Mouse (Mus musculus): ENCODE results near the gene Camk1d. TPM values are rescaled to one million over a fixed set of nuclear protein-coding genes. Genes with fewer than 3 reads are reported as not detected.

Gene Camk1d
- total RNA-seq, 1 experiment, result 12.5 TPM

DNA sequence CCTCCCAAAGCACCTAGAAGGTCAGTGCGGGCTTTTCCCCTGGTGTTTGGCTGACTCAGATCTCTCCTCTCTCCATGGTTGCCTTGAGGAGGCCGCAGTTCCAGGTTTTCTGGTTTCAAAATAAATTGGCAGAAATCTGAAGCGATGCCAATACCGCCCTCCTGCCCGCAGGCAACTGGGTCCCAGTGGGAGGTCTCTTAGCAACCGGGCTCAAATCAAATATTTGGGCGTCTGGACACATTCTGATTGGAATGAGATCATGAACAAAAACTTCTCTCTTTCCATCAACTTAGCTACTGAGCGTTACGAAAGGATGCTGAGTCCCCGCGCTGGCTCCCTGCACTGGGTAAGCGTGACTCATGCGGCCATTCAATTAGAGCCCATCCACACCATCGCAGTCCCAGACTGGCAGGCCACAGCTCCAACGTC lies 16.1 kb upstream of the Camk1d start:
- Histone ChIP-seq H3K4me1 (ENCODE audit: control insufficient read depth in 2 of 2, insufficient read depth in 2 of 2, low read length in 2 of 2, poor library complexity in 1 of 2) (peaks cover 1 to 6% of the 10 kb centered on the region in 2 experiments; a peak in 3 of 4 replicates), H3K27ac (ENCODE audit: insufficient read depth, low read depth, low read length, poor library complexity, severe bottlenecking) (no peak overlapping the region), H3K4me3 (ENCODE audit: insufficient read depth in 1 of 2, low read depth in 1 of 2, low read length in 2 of 2, poor library complexity in 1 of 2, severe bottlenecking in 1 of 2) (no peak overlapping the region), H3K36me3 (ENCODE audit: control insufficient read depth, insufficient read depth, low read length, poor library complexity, severe bottlenecking) (no peaks in the 10 kb centered on the region), H3K9me3 (ENCODE audit: control insufficient read depth, insufficient read depth, low read depth, low read length) (no peaks in the 10 kb centered on the region), H3K9ac (ENCODE audit: insufficient read depth, low read depth, low read length, poor library complexity, severe bottlenecking) (no peak overlapping the region)
- in situ Hi-C loops (cut with MboI; ENCODE audit: low sequenced_read_pairs in 2 of 2, unreplicated experiment in 2 of 2), result no loop called here
- TF ChIP-seq MAFK (IDR thresholded peaks at IDR 0.05; ENCODE audit: insufficient read depth, low read depth, low read length), result no peak
- no peak for TF ChIP-seq CHD2 (IDR thresholded peaks at IDR 0.05; ENCODE audit: low read depth, low read length)
- TF ChIP-seq ZNF384 (IDR thresholded peaks at IDR 0.05; ENCODE audit: low read depth, low read length), result no peak
- TF ChIP-seq ZC3H11A (IDR thresholded peaks at IDR 0.05; ENCODE audit: borderline replicate concordance, low read depth, low read length), result no peak
- no peak for TF ChIP-seq HCFC1 (IDR thresholded peaks at IDR 0.05; ENCODE audit: borderline replicate concordance, insufficient read depth, low read length)
- no peak for DNase-seq (ENCODE audit: low read depth, low spot score)

- no peak for DNase-seq (ENCODE audit: low read depth, low spot score)
- in situ Hi-C loops (cut with MboI; ENCODE audit: low sequenced_read_pairs in 2 of 2, unreplicated experiment in 2 of 2), result no loop called here
- H3K27ac ChIP-seq (ENCODE audit: insufficient read depth, low read depth, low read length, poor library complexity, severe bottlenecking), result no peak overlapping the region
Observed at GRCm38 (mm10) chr2:5729931-5730330, 15.6 kb upstream of the Camk1d start.

GRCm38 (mm10) chr2:5725028-5725701 lies 10.8 kb upstream of the Camk1d start:
- H3K4me3 ChIP-seq (ENCODE audit: insufficient read depth in 1 of 2, low read depth in 1 of 2, low read length in 2 of 2, poor library complexity in 1 of 2, severe bottlenecking in 1 of 2), result no peak overlapping the region
- H3K4me1 ChIP-seq (ENCODE audit: control insufficient read depth in 2 of 2, insufficient read depth in 2 of 2, low read length in 2 of 2, poor library complexity in 1 of 2), result peaks cover 6% of the 10 kb centered on the region in 2 experiments; a peak in 3 of 4 replicates
- H3K9ac ChIP-seq (ENCODE audit: insufficient read depth, low read depth, low read length, poor library complexity, severe bottlenecking), result no peak overlapping the region
- H3K9me3 ChIP-seq (ENCODE audit: control insufficient read depth, insufficient read depth, low read depth, low read length), result no peaks in the 10 kb centered on the region
- H3K27ac ChIP-seq (ENCODE audit: insufficient read depth, low read depth, low read length, poor library complexity, severe bottlenecking), result no peak overlapping the region; the same call in 1 of the 2 replicates
- no peak for TF ChIP-seq ZNF384 (IDR thresholded peaks at IDR 0.05; ENCODE audit: low read depth, low read length)
- no peaks in the 10 kb centered on the region for H3K36me3 ChIP-seq (ENCODE audit: control insufficient read depth, insufficient read depth, low read length, poor library complexity, severe bottlenecking)
- in situ Hi-C loops (cut with MboI; ENCODE audit: low sequenced_read_pairs in 2 of 2, unreplicated experiment in 2 of 2), result no loop called here
- no peak for DNase-seq (ENCODE audit: low read depth, low spot score)

More at GRCm38 (mm10) chr2:5729931-5730330, 15.6 kb upstream of the Camk1d start:
- peaks cover 2 to 5% of the 10 kb centered on the region in 2 experiments; a peak in 3 of 4 replicates for H3K4me1 ChIP-seq (ENCODE audit: control insufficient read depth in 2 of 2, insufficient read depth in 2 of 2, low read length in 2 of 2, poor library complexity in 1 of 2)
- H3K9me3 ChIP-seq (ENCODE audit: control insufficient read depth, insufficient read depth, low read depth, low read length), result no peaks in the 10 kb centered on the region
- no peak overlapping the region for H3K4me3 ChIP-seq (ENCODE audit: insufficient read depth in 1 of 2, low read depth in 1 of 2, low read length in 2 of 2, poor library complexity in 1 of 2, severe bottlenecking in 1 of 2)
- TF ChIP-seq MAFK (IDR thresholded peaks at IDR 0.05; ENCODE audit: insufficient read depth, low read depth, low read length), result no peak
- no peak for TF ChIP-seq ZNF384 (IDR thresholded peaks at IDR 0.05; ENCODE audit: low read depth, low read length)
- no peak for TF ChIP-seq HCFC1 (IDR thresholded peaks at IDR 0.05; ENCODE audit: borderline replicate concordance, insufficient read depth, low read length)
- TF ChIP-seq CHD2 (IDR thresholded peaks at IDR 0.05; ENCODE audit: low read depth, low read length), result no peak
- no peak for TF ChIP-seq ZC3H11A (IDR thresholded peaks at IDR 0.05; ENCODE audit: borderline replicate concordance, low read depth, low read length)
- H3K36me3 ChIP-seq (ENCODE audit: control insufficient read depth, insufficient read depth, low read length, poor library complexity, severe bottlenecking), result no peaks in the 10 kb centered on the region
- no peak overlapping the region for H3K9ac ChIP-seq (ENCODE audit: insufficient read depth, low read depth, low read length, poor library complexity, severe bottlenecking)

- Histone ChIP-seq H3K9ac (ENCODE audit: insufficient read depth, low read depth, low read length, poor library complexity, severe bottlenecking) (no peak overlapping the region), H3K4me3 (ENCODE audit: insufficient read depth in 1 of 2, low read depth in 1 of 2, low read length in 2 of 2, poor library complexity in 1 of 2, severe bottlenecking in 1 of 2) (no peak overlapping the region), H3K27ac (ENCODE audit: insufficient read depth, low read depth, low read length, poor library complexity, severe bottlenecking) (no peak overlapping the region), H3K4me1 (ENCODE audit: control insufficient read depth in 2 of 2, insufficient read depth in 2 of 2, low read length in 2 of 2, poor library complexity in 1 of 2) (peaks cover 6 to 7% of the 10 kb centered on the region in 2 experiments), H3K36me3 (ENCODE audit: control insufficient read depth, insufficient read depth, low read length, poor library complexity, severe bottlenecking) (no peaks in the 10 kb centered on the region), H3K9me3 (ENCODE audit: control insufficient read depth, insufficient read depth, low read depth, low read length) (no peaks in the 10 kb centered on the region)
- in situ Hi-C loops (cut with MboI; ENCODE audit: low sequenced_read_pairs in 2 of 2, unreplicated experiment in 2 of 2), result no loop called here
- no peak for TF ChIP-seq CHD2 (IDR thresholded peaks at IDR 0.05; ENCODE audit: low read depth, low read length)
- TF ChIP-seq HCFC1 (IDR thresholded peaks at IDR 0.05; ENCODE audit: borderline replicate concordance, insufficient read depth, low read length), result no peak
- TF ChIP-seq MAFK (IDR thresholded peaks at IDR 0.05; ENCODE audit: insufficient read depth, low read depth, low read length), result no peak
- no peak for TF ChIP-seq ZC3H11A (IDR thresholded peaks at IDR 0.05; ENCODE audit: borderline replicate concordance, low read depth, low read length)
- TF ChIP-seq ZNF384 (IDR thresholded peaks at IDR 0.05; ENCODE audit: low read depth, low read length), result no peak
- no peak for DNase-seq (ENCODE audit: low read depth, low spot score)
Observed at GRCm38 (mm10) chr2:5717675-5718074, 3.4 kb upstream of the Camk1d start.
